Mouse (Mus musculus) stomach, adult 2 months (tissue): Measurements from ENCODE around the gene Cyp27b1. TPM values are rescaled to one million over a fixed set of nuclear protein-coding genes. Genes with fewer than 3 reads are reported as not detected.

Experiments used
- polyA plus RNA-seq: library from polyadenylated mRNA; depleted of rRNA; stranded (reverse); fragments of >200 nt; gene quantifications from 2 replicates; pipeline ENCODE4 v1.2.3, GENCODE M21; 2012; rRNA removed

The Cyp27b1 gene
- 0.66 and 1.2 TPM in 2 replicates for polyA plus RNA-seq

DNA sequence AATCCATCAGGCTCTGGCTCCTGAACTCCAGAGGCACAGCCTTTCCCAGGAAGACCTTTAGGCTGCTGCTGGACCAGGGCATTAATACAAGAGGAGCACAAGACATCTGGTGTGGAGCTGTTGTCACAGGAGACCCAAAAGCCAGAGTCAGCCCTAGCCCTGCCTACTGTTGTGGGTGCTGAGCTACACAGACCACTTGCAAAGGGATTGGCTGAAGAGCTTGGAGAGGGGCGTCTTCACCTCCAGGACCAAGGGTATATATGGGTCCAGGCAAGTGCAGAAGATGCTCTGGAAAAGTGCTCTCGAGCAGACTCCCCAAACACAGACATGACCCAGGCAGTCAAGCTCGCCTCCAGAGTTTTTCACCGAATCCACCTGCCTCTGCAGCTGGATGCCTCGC, at the start of gene Cyp27b1:
Gene Cyp27b1 (plus strand): TSS at position 297 of the 400 bp plus-strand sequence.

GRCm38 (mm10) chr10:127000529-127000928, 47.5 kb upstream of the Cyp27b1 start, which contains the start of gene Avil:
Avil (plus strand) TSS chr10:127000709.

GRCm38 (mm10) chr10:127030336-127031296, 17.4 kb upstream of the Cyp27b1 start, which contains the start of gene Tsfm:
Tsfm (minus strand) TSS chr10:127030840.

GRCm38 (mm10) chr10:127041274-127041766, 6.7 kb upstream of the Cyp27b1 start, which contains the start of the genes Mettl1 and Eef1akmt3:
Mettl1 (plus strand) TSS chr10:127041414.
Eef1akmt3 (minus strand) TSS chr10:127041513.

DNA sequence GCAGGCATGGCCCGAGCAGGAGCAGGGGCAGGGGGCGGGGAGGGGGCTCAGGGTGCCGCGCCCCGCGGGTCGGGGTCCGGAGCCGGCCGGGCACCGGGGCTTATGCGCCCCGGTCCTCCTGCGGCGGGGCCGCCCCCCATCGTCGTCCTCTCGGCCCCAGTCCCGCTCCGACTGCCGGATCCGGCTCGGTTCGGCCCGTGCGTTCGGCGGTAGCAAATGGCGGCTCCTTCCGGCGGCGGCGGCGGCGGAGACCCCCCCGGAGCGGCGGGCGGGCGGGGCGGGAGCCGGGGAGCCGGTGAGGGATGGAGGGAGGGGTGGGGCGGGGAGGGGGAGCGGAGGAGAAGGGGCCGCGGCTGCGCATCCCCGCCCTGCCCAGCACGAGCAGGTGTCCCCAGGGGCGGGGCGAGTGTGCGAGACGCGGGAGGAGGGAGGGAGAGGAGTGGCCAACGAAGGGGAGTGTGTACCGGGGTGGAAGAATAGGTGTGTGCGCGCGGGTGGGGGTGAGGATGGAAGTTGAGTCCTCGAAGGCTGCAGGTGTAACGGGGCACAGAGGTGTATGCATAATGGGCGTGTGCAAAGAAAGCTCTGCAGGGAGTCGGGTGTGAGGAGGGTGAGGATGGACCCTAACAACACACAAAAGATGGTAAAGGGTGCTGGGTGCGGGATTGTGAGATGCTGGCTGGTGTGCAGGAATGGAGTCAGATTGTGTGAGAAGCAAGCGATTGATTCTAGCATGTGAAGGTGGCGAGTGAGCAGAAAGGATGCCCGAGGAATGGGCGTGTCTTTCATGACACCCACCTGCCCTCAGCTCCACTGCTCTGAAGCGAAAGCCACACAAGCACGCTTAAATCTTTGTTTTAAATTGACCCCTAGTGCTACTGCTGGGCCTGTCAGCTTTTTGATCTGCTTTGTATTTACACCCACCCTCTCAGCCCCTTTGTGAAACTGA, 12.2 kb downstream of the Cyp27b1 start, which contains the start of gene March9:
Gene March9 (minus strand): TSS at position 217 of the 949 bp plus-strand sequence.

GRCm38 (mm10) chr10:127063239-127063872, 15.3 kb downstream of the Cyp27b1 start, which contains the start of gene Cdk4:
Cdk4 (plus strand) TSS chr10:127063534.

DNA sequence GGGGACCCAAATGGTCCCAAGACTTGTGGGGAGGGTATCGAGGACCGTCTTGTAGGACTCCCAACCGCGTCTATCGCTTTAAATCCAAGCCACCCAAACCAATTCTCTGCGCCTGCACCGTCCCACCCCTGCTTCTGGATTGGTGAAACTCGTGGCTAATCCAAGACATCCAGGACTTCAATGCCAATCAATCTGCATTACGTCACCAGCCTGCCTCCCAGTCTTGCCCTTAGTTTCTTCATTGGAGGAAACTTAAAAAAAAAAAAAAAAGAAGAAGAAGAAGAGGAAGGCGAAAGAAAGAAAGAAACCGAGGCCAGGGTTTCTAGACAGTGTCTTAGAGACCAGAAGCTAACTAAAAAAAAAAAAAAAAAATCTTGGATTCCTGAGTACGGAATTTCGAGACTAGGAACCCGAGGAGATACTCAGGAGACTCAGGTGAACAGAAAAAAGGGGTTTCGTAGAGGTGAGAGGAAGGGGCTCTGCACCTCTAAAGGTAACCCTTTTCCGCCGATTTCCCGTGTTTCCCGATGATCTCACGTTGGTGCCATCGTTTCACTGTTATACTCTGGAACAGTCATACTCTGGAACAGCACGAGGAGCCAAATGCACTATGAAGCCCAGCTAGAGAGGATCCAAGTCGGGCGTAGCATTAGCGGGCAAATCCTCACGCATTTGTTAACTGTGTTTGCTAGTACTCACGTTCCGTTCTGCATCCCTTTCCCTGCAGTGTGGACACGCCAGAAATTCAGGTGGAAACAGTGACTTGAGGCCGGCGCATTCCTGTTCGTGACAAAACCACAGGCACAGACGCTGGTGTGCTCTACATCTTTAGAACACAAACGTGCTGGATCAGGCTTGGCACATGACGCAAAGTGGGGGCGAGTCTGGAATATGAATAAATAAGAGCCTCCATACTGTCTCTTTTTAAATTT, 22.4 kb downstream of the Cyp27b1 start, which contains the start of gene Tspan31:
Gene Tspan31 (minus strand): TSS at position 75 of the 932 bp plus-strand sequence.

GRCm38 (mm10) chr10:127075080-127075479, 27.0 kb downstream of the Cyp27b1 start, which contains the start of gene Agap2:
Agap2 (plus strand) TSS chr10:127075284.

Other genes starting within 250 kb of the Cyp27b1 start
- gene Atp23, start 146.9 kb upstream of the Cyp27b1 start, polyA plus RNA-seq = 3.1 and 3.2 TPM in 2 replicates
- gene Ctdsp2, start 69.5 kb upstream of the Cyp27b1 start, polyA plus RNA-seq = 41.0 and 43.8 TPM in 2 replicates
- 17.5 and 21.4 TPM in 2 replicates for gene Avil, start 47.5 kb upstream of the Cyp27b1 start, polyA plus RNA-seq
- 21.3 and 39.8 TPM in 2 replicates for gene Tsfm, start 17.4 kb upstream of the Cyp27b1 start, polyA plus RNA-seq
- gene Mettl1, start 6.8 kb upstream of the Cyp27b1 start, polyA plus RNA-seq = 9.2 and 10.7 TPM in 2 replicates
- 1.1 and 1.4 TPM in 2 replicates for gene Eef1akmt3, start 6.7 kb upstream of the Cyp27b1 start, polyA plus RNA-seq
- gene March9, start 11.9 kb downstream of the Cyp27b1 start, polyA plus RNA-seq = 5.7 and 8.0 TPM in 2 replicates
- 47.5 and 59.4 TPM in 2 replicates for gene Cdk4, start 15.3 kb downstream of the Cyp27b1 start, polyA plus RNA-seq
- gene Tspan31, start 22.0 kb downstream of the Cyp27b1 start, polyA plus RNA-seq = 22.0 and 25.4 TPM in 2 replicates
- 2.3 and 3.5 TPM in 2 replicates for gene Agap2, start 27.0 kb downstream of the Cyp27b1 start, polyA plus RNA-seq
- 44.9 and 55.6 TPM in 2 replicates for gene Os9, start 72.9 kb downstream of the Cyp27b1 start, polyA plus RNA-seq
- 169 and 171 TPM in 2 replicates for gene B4galnt1, start 117.0 kb downstream of the Cyp27b1 start, polyA plus RNA-seq
- gene Slc26a10, start 132.4 kb downstream of the Cyp27b1 start, polyA plus RNA-seq = 0.96 and 2.6 TPM in 2 replicates
- gene Arhgef25, start 141.8 kb downstream of the Cyp27b1 start, polyA plus RNA-seq = 25.7 and 29.5 TPM in 2 replicates
- gene Dtx3, start 147.5 kb downstream of the Cyp27b1 start, polyA plus RNA-seq = 49.2 and 63.1 TPM in 2 replicates
- gene Pip4k2c, start 163.3 kb downstream of the Cyp27b1 start, polyA plus RNA-seq = 16.3 and 17.7 TPM in 2 replicates
- gene Kif5a, start 215.1 kb downstream of the Cyp27b1 start, polyA plus RNA-seq = 1.4 and 3.6 TPM in 2 replicates
- gene Dctn2, start 218.1 kb downstream of the Cyp27b1 start, polyA plus RNA-seq = 108 and 112 TPM in 2 replicates
- gene Mbd6, start 240.8 kb downstream of the Cyp27b1 start, polyA plus RNA-seq = 35.2 and 37.4 TPM in 2 replicates